Mouse (Mus musculus) regulatory T cell (primary cell): ENCODE data around the gene Dnajb8.

Experiments
- in situ Hi-C: fragments of 300-600 bp; cut with MboI, MseI; formaldehyde crosslinking; loops from one replicate; pipeline ENCODE4 v1.15.1; 2025; ENCODE audit warnings: high pct_unique_total_duplicates

The Dnajb8 gene

GRCm38 (mm10) chr6:88199001-88199717 lies 22.9 kb upstream of the Dnajb8 start:
- in situ Hi-C loops: no loop called here

GRCm38 (mm10) chr6:88199718-88200692 lies 22.1 kb upstream of the Dnajb8 start:
- in situ Hi-C loops: no loop called here

GRCm38 (mm10) chr6:88200693-88201609 lies 21.1 kb upstream of the Dnajb8 start:
- in situ Hi-C loops: no loop called here

DNA sequence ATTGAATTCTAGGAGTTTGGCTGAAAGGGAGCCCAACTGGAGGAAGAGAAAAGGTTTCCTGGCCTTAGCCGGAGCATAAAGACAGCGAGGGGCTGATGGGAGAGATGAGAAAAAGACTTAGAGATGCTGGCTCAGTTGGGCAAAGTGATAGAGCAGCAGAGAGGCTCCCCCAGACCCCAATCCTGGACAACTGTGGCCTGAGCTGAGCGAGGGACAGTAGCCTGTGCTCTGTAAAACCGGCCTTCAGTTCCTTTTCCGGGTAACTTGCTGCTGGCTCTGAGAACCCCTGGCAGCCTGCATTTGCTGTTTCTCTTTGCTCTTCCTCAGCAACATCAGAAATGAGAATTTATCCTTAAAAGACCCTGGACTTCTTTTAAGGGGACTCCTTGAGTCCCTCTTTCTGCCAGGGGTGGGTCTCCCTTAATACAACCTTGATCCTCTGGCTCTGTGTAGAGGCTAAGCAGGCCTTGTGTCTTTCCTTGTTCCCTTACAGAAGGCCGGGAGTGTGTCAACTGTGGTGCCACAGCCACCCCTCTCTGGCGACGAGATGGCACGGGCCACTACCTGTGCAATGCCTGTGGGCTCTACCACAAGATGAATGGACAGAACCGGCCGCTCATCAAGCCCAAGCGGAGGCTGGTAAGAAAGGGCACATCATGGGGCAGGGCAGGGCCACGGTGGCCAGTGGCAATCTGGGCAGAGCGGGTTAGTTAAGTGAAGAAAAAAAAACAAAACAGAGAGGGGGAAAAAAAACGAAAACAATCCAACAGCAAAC lies 20.0 kb upstream of the Dnajb8 start:
- in situ Hi-C loops: no loop called here

GRCm38 (mm10) chr6:88202921-88203690 lies 19.0 kb upstream of the Dnajb8 start:
- in situ Hi-C loops: no loop called here

- in situ Hi-C loops: no loop called here
These were observed 18.2 kb upstream of the Dnajb8 start for GRCm38 (mm10) chr6:88203791-88204405.

DNA sequence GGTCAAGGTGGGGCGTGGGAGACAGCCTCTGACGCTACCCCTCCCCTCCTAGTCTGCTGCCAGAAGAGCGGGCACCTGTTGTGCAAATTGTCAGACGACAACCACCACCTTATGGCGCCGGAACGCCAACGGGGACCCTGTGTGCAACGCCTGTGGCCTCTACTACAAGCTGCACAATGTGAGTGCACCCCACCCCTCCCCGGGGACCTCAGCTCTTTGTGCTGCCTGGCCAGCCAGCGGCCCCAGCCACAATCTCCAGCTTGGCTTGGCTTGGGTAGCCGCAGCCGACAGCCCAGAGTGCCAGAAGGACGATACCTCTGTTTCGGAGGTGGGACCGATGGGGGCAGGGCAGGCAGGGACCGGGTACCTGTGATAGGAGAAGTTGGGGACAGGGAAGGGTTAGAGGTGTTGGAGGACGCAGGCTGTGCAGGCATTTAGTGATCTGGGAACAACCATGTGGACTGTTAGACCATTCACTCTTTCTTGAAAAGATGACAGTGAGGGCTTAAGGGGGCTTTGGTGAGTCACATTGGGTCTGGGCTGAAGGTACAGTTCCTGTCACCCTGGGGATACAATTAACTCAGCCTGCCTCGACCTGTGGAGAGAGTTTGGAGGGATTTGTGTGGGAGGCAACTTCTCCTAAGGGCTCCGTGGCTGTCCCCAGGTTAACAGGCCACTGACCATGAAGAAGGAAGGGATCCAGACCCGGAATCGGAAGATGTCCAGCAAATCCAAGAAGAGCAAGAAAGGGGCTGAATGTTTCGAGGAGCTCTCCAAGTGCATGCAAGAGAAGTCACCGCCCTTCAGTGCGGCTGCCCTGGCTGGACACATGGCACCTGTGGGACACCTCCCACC lies 17.3 kb upstream of the Dnajb8 start:
- in situ Hi-C loops: no loop called here

- in situ Hi-C loops: no loop called here
These were observed 16.7 kb upstream of the Dnajb8 start for GRCm38 (mm10) chr6:88205386-88205700.

DNA sequence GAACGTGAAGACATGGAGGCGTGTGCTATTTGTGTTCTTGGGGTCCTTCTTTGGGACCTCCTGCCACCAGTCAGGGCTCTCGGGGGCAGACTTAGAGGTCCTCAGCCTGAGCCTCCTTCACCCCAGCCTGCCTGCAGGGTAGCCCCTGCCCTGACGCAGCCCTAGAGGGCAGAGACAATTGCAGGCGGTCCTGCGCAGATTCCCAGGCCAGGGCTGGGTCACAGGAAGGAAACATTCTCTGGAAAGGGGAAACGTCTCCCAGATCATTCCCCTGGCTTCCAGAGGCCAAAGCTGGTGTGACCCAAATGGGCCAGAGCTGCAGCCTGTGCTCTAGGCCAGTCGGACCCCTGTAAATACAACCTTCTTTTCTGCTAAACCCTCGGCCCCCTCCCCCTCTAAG lies 16.1 kb upstream of the Dnajb8 start:
- in situ Hi-C loops: no loop called here

DNA sequence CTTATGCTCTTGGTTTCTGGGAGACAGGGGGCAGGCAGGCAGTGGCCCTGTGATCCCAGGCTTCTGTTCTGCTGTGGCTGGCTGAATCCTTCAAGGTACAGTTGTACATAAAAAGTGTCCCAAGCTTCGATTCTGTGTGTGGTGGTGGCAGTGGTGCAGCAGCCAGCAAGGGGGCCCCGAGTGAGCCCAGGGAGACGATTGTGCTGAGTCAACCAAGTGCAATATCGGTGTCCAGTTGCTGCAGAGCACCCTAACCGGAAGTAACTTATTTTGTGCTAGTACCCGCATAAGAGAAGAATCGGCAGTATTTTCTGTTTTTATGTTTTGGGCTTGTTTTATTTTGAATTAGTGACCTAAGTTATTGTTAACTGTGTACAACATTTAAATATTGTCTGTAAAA lies 15.5 kb upstream of the Dnajb8 start:
- in situ Hi-C loops: no loop called here

- in situ Hi-C loops: no loop called here
These were observed 14.6 kb upstream of the Dnajb8 start for GRCm38 (mm10) chr6:88207403-88208033.

GRCm38 (mm10) chr6:88208321-88208720 lies 13.7 kb upstream of the Dnajb8 start:
- in situ Hi-C loops: no loop called here

- in situ Hi-C loops: no loop called here
These were observed 12.6 kb upstream of the Dnajb8 start for GRCm38 (mm10) chr6:88209453-88209852.

DNA sequence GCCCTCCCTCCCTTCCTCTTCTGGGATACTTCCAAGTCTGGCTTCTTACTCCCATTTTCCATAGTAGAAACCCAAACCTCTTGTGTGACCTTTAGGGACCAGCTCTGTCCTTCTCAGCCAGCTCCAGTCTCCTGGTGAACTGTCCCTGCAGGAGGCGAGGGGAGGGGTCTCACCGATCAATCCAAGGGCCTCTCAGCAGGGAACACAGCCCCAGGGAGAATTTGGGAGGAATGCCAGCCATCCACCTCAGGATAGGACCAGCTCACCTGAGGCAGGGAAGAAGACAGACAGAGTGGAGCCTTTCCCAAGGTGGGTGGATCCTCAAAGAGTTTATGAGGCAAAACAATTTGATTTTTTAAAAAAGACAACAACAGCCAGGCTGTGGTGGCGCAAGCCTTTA lies 11.9 kb upstream of the Dnajb8 start:
- in situ Hi-C loops: no loop called here

GRCm38 (mm10) chr6:88215797-88216196 lies 6.3 kb upstream of the Dnajb8 start:
- in situ Hi-C loops: no loop called here

DNA sequence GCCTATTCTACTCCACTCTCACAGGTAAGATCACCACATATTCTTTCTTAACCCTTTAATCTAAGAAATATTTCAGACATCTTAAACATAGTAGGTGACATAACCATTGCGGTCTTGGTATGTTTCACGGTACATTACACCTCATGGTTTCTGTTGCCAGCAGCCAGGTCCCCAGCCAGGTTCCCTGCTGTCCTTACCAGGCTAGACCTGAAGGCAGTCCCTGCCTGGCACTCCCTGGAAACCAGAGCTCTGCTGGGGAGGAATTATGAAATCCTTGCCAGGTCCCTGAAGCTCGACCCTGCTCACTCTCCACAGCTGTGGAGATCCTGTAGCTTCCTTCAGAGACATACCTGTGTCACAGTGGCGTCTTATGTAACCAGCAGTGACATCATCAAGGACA lies 5.9 kb upstream of the Dnajb8 start:
- in situ Hi-C loops: no loop called here

DNA sequence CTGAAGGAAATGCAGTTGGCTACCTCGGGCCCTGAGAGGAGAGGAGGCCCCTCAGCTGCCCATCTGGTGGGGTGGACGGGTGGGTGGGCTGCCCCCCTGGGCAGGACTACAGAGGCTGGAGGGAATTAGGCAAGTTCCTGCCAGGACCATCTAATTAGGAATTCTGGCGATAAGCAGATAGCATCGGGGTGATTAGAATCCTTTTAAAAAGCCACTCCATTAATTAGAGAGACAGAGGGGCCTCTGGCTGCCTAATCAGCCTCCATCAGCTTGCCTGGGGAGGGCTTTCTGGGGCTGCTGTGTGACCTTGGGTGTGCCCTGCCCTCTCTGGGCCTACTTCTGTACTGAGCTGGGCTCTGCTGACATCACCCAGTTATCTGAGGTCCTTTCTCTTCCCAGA lies 3.0 kb upstream of the Dnajb8 start:
- in situ Hi-C loops: no loop called here

- in situ Hi-C loops: no loop called here
These were observed 4.5 kb downstream of the Dnajb8 start for GRCm38 (mm10) chr6:88226570-88226994.
